ENCODE assay signal across 32 mouse cellular contexts in genomic region chr3:98613963-98614362, GRCm38 (mm10). TPM values are rescaled to one million over a fixed set of nuclear protein-coding genes. Genes with fewer than 3 reads are reported as not detected.
DNase-seq lines count a peak whose midpoint lies in the region; ATAC-seq and TF ChIP-seq lines count a peak whose summit lies in the region.
"Had no signal": no experiment of that assay in that cellular context is flagged by ENCODE, and none has a peak within 500 bp of the region (broad histone marks: within the 10 kb centered on the region; RNA-seq: fewer than 3 reads in every experiment).

No protein-coding gene starts in this region.

- H3K79me2 ChIP-seq in CH12.LX (replicated peaks; ENCODE audit: control insufficient read depth, extremely low read depth, insufficient read depth, poor library complexity, severe bottlenecking), result no peaks in the 10 kb centered on the region

- H3K36me3 ChIP-seq in kidney, embryonic 15.5 days, result no peaks in the 10 kb centered on the region
- H3K36me3 ChIP-seq in kidney, adult 2 months (ENCODE audit: control insufficient read depth, insufficient read depth, low read length), result no peaks in the 10 kb centered on the region
- H3K36me3 ChIP-seq in lung, postnatal 0 days (ENCODE audit: insufficient read depth, low read length), result no peaks in the 10 kb centered on the region
- H3K36me3 ChIP-seq in CH12.LX (replicated peaks in 1 of 2; ENCODE audit: control insufficient read depth in 1 of 2, insufficient read depth in 1 of 2, low read length in 1 of 2), result no peaks in the 10 kb centered on the region
- H3K36me3 ChIP-seq: embryonic facial prominence, embryonic 10.5 days; embryonic facial prominence, embryonic 13.5 days; forebrain, embryonic 12.5 days; forebrain, embryonic 15.5 days; heart, embryonic 13.5 days; hindbrain, embryonic 12.5 days; hindbrain, embryonic 15.5 days had no signal

- no peaks in the 10 kb centered on the region for H3K27me3 ChIP-seq in kidney, embryonic 15.5 days
- no peaks in the 10 kb centered on the region for H3K27me3 ChIP-seq in kidney, adult 2 months (replicated peaks; ENCODE audit: control insufficient read depth, insufficient read depth, low read length)
- H3K27me3 ChIP-seq in lung, postnatal 0 days (replicated peaks; ENCODE audit: insufficient read depth, low read length), result no peaks in the 10 kb centered on the region
- peaks cover 14% of the 10 kb centered on the region for H3K27me3 ChIP-seq in CH12.LX (replicated peaks)
- H3K27me3 ChIP-seq: embryonic facial prominence, embryonic 13.5 days; forebrain, embryonic 12.5 days; forebrain, embryonic 15.5 days; heart, embryonic 13.5 days; hindbrain, embryonic 12.5 days; hindbrain, embryonic 15.5 days had no signal

- no peak for TF ChIP-seq POLR2A in kidney, adult 2 months (IDR thresholded peaks at IDR 0.05; ENCODE audit: low read depth, low read length)
- TF ChIP-seq POLR2A in CH12.LX (IDR thresholded peaks at IDR 0.05; ENCODE audit: low read depth, low read length), result no peak

- DNase-seq in embryo, embryonic 11 days, result peak; percentile 2
- no peak for DNase-seq in embryo, embryonic 9.5 days (ENCODE audit: extremely low spot score)
- no peak for DNase-seq in kidney, adult 2 months
- DNase-seq in lung, postnatal 0 days (ENCODE audit: low spot score), result peak; percentile 4
- DNase-seq in lung, postnatal 25 days (ENCODE audit: low spot score), result no peak
- DNase-seq in CH12.LX (ENCODE audit: extremely low read depth), result peak; percentile 25
- no peak for DNase-seq in urinary bladder, postnatal 14 days (ENCODE audit: low spot score)
- DNase-seq: adrenal gland, adult 2 months; adrenal gland, postnatal 14 days; B cell, adult 2 months; cerebellum, adult 11 months; cerebellum, adult 2 months; cerebellum, adult 9-11 months; cerebellum, postnatal 25 days; gastrocnemius, postnatal 25 days; heart, adult 18-20 months; heart, postnatal 14 days had no signal

- peak; percentile 52 for ATAC-seq in kidney, embryonic 15.5 days (replicated peaks; ENCODE audit: low FRiP score)
- ATAC-seq in lung, postnatal 0 days, result no peak
- ATAC-seq: forebrain, embryonic 15.5 days had no signal

- dilution Hi-C loops in CH12.LX (cut with MboI; ENCODE audit: extremely low pct_ligation_motif_present, extremely low pct_unique_long_range_greater_than_20kb, low sequenced_read_pairs), result no loop called here

- H3K4me1 ChIP-seq in kidney, embryonic 15.5 days, result no peaks in the 10 kb centered on the region
- no peaks in the 10 kb centered on the region; the same call in 1 of the 2 replicates for H3K4me1 ChIP-seq in kidney, adult 2 months (ENCODE audit: control insufficient read depth, insufficient read depth, low read length)
- no peaks in the 10 kb centered on the region for H3K4me1 ChIP-seq in lung, postnatal 0 days (ENCODE audit: insufficient read depth, low read depth, low read length)
- no peaks in the 10 kb centered on the region for H3K4me1 ChIP-seq in CH12.LX (ENCODE audit: control insufficient read depth in 1 of 2, insufficient read depth in 2 of 2)
- H3K4me1 ChIP-seq: embryonic facial prominence, embryonic 10.5 days; embryonic facial prominence, embryonic 13.5 days; forebrain, embryonic 12.5 days; forebrain, embryonic 15.5 days; heart, embryonic 13.5 days; hindbrain, embryonic 12.5 days; hindbrain, embryonic 15.5 days had no signal

- in situ Hi-C loops in CH12.LX (cut with MboI; ENCODE audit: low pct_ligation_motif_present, low pct_unique_long_range_greater_than_20kb, low sequenced_read_pairs), result no loop called here

- H3K9ac ChIP-seq in kidney, embryonic 15.5 days, result no peak overlapping the region
- H3K9ac ChIP-seq in lung, postnatal 0 days (replicated peaks; ENCODE audit: low read depth), result no peak overlapping the region
- no peak overlapping the region for H3K9ac ChIP-seq in CH12.LX (ENCODE audit: insufficient read depth, low read depth)
- H3K9ac ChIP-seq: embryonic facial prominence, embryonic 13.5 days; forebrain, embryonic 12.5 days; forebrain, embryonic 15.5 days; heart, embryonic 13.5 days; hindbrain, embryonic 12.5 days; hindbrain, embryonic 15.5 days had no signal

- no peaks in the 10 kb centered on the region for H3K9me3 ChIP-seq in kidney, embryonic 15.5 days (replicated peaks)
- no peaks in the 10 kb centered on the region for H3K9me3 ChIP-seq in lung, postnatal 0 days (ENCODE audit: low read length)
- no peaks in the 10 kb centered on the region for H3K9me3 ChIP-seq in CH12.LX (replicated peaks; ENCODE audit: low read length)
- H3K9me3 ChIP-seq: embryonic facial prominence, embryonic 10.5 days; embryonic facial prominence, embryonic 13.5 days; forebrain, embryonic 12.5 days; forebrain, embryonic 15.5 days; heart, embryonic 13.5 days; hindbrain, embryonic 12.5 days; hindbrain, embryonic 15.5 days had no signal

- TF ChIP-seq EP300 in lung, postnatal 0 days (IDR thresholded peaks at IDR 0.05), result no peak
- TF ChIP-seq EP300 in CH12.LX (IDR thresholded peaks at IDR 0.05; ENCODE audit: low read length), result peak; percentile 56

- no peak overlapping the region for H3K4me3 ChIP-seq in kidney, embryonic 15.5 days (replicated peaks)
- H3K4me3 ChIP-seq in kidney, adult 2 months (ENCODE audit: insufficient read depth, low read depth, low read length), result no peak overlapping the region
- no peak overlapping the region for H3K4me3 ChIP-seq in lung, postnatal 0 days (ENCODE audit: low read depth, low read length)
- H3K4me3 ChIP-seq in CH12.LX (replicated peaks in 1 of 3; ENCODE audit: low read depth in 2 of 3, low read length in 2 of 3, poor library complexity in 1 of 3), result no peak overlapping the region
- H3K4me3 ChIP-seq: embryonic facial prominence, embryonic 10.5 days; embryonic facial prominence, embryonic 13.5 days; erythroblast, embryonic 14.5 days; forebrain, embryonic 12.5 days; forebrain, embryonic 15.5 days; heart, embryonic 13.5 days; hindbrain, embryonic 12.5 days; hindbrain, embryonic 15.5 days had no signal

- no peak overlapping the region for H3K4me2 ChIP-seq in kidney, embryonic 15.5 days
- H3K4me2 ChIP-seq in lung, postnatal 0 days (replicated peaks; ENCODE audit: low read depth, low read length), result no peak overlapping the region
- no peak overlapping the region for H3K4me2 ChIP-seq in CH12.LX (ENCODE audit: insufficient read depth, low read depth, poor library complexity, severe bottlenecking)
- H3K4me2 ChIP-seq: embryonic facial prominence, embryonic 13.5 days; forebrain, embryonic 12.5 days; forebrain, embryonic 15.5 days; heart, embryonic 13.5 days; hindbrain, embryonic 12.5 days; hindbrain, embryonic 15.5 days had no signal

- peak overlapping the region; percentile 78 for H3K27ac ChIP-seq in kidney, embryonic 15.5 days
- H3K27ac ChIP-seq in kidney, adult 2 months (ENCODE audit: insufficient read depth, low read depth, low read length), result no peak overlapping the region
- no peak overlapping the region for H3K27ac ChIP-seq in lung, postnatal 0 days (ENCODE audit: low read length)
- H3K27ac ChIP-seq in CH12.LX (ENCODE audit: insufficient read depth, low read depth), result no peak overlapping the region
- H3K27ac ChIP-seq: embryonic facial prominence, embryonic 10.5 days; embryonic facial prominence, embryonic 13.5 days; forebrain, embryonic 12.5 days; forebrain, embryonic 15.5 days; heart, embryonic 13.5 days; hindbrain, embryonic 12.5 days; hindbrain, embryonic 15.5 days had no signal

- TF ChIP-seq CTCF in kidney, adult 2 months (conservative IDR thresholded peaks at IDR 0.05; ENCODE audit: insufficient read depth, insufficient read length, low read depth, low read length), result no peak
- TF ChIP-seq CTCF in lung, postnatal 0 days (IDR thresholded peaks at IDR 0.05), result no peak
- no peak for TF ChIP-seq CTCF in CH12.LX (conservative IDR thresholded peaks at IDR 0.05 in 1 of 2, IDR thresholded peaks at IDR 0.05 in 1 of 2; ENCODE audit: low read depth in 2 of 2, low read length in 2 of 2)

- TF ChIP-seq RAD21 in CH12.LX (IDR thresholded peaks at IDR 0.05; ENCODE audit: low read depth, low read length), result no peak

TF ChIP-seq in CH12.LX, 34 proteins besides CTCF, POLR2A, EP300 and RAD21:
- TF ChIP-seq JUN (IDR thresholded peaks at IDR 0.05; ENCODE audit: insufficient read depth, low read depth, low read length) (0 out of 2 replicates have a peak, but pooled peaks have one; percentile 22), POLR2AphosphoS2 (IDR thresholded peaks at IDR 0.05; ENCODE audit: low read depth, low read length) (no peak), JUND (conservative IDR thresholded peaks at IDR 0.05; ENCODE audit: low read depth, low read length) (peak; percentile 52; the same call in 1 of the 2 replicates), ETS1 (conservative IDR thresholded peaks at IDR 0.05; ENCODE audit: low read depth, low read length) (peak; percentile 52; the same call in 1 of the 2 replicates)

RNA-seq across cellular contexts. Expression of gene Hsd3b5, which starts 16.1 kb away (rescaled TPM):
- polyA plus RNA-seq in kidney, embryonic 15.5 days (2015; fragmentation: Nextera tagmentation; extraction: Ambion mirVana), result not detected in 2 replicates
- polyA plus RNA-seq in kidney, adult 2 months (2012; rRNA removed), result 0.19 and 0.26 TPM in 2 replicates
- not detected in 2 replicates for polyA plus RNA-seq in lung, postnatal 0 days (2015; fragmentation: Nextera tagmentation; extraction: Ambion mirVana)
- total RNA-seq in CH12.LX (2012; rRNA removed) (not detected in 2 replicates), CH12.LX (2014; rRNA removed) (not detected in 2 replicates)
- polyA plus RNA-seq in CH12.LX (2012; ENCODE audit: insufficient read length, low read depth), result not detected in 2 replicates
- total RNA-seq: adrenal gland, adult 2 months; common myeloid progenitor, adult 5-6 weeks; gastrocnemius, adult 8-10 months; gastrocnemius, postnatal 25 days; heart, adult 18-20 months; heart, postnatal 14 days; hematopoietic stem cell, adult 5-6 weeks; MEL had no signal
- polyA plus RNA-seq: adrenal gland, adult 2 months; cerebellum, adult 2 months; embryonic facial prominence, embryonic 10.5 days; embryonic facial prominence, embryonic 13.5 days; erythroblast, embryonic 14.5 days; forebrain, embryonic 12.5 days; forebrain, embryonic 15.5 days; gonadal fat pad, adult 2 months; heart, embryonic 13.5 days; heart, embryonic 16.5 days; hindbrain, embryonic 12.5 days; hindbrain, embryonic 15.5 days had no signal

RNA-seq across cellular contexts. Expression of gene Gm10681, which starts 25.4 kb away (rescaled TPM):
- 49.8 and 57.4 TPM in 2 replicates for polyA plus RNA-seq in kidney, embryonic 15.5 days (2015; fragmentation: Nextera tagmentation; extraction: Ambion mirVana)
- 795 and 1,015 TPM in 2 replicates for polyA plus RNA-seq in kidney, adult 2 months (2012; rRNA removed)
- polyA plus RNA-seq in lung, postnatal 0 days (2015; fragmentation: Nextera tagmentation; extraction: Ambion mirVana), result not detected in 2 replicates
- not detected in 2 replicates for total RNA-seq in CH12.LX (2012; rRNA removed)
- total RNA-seq in CH12.LX (2014; rRNA removed), result not detected in 2 replicates
- polyA plus RNA-seq in CH12.LX (2012; ENCODE audit: insufficient read length, low read depth), result not detected in 2 replicates
- total RNA-seq: adrenal gland, adult 2 months; common myeloid progenitor, adult 5-6 weeks; gastrocnemius, adult 8-10 months; gastrocnemius, postnatal 25 days; heart, adult 18-20 months; heart, postnatal 14 days; hematopoietic stem cell, adult 5-6 weeks; MEL had no signal
- polyA plus RNA-seq: adrenal gland, adult 2 months; cerebellum, adult 2 months; embryonic facial prominence, embryonic 10.5 days; embryonic facial prominence, embryonic 13.5 days; erythroblast, embryonic 14.5 days; forebrain, embryonic 12.5 days; forebrain, embryonic 15.5 days; gonadal fat pad, adult 2 months; heart, embryonic 13.5 days; heart, embryonic 16.5 days; hindbrain, embryonic 12.5 days; hindbrain, embryonic 15.5 days had no signal

Comparison
In these comparisons a context has a peak if more than half of its experiments do, and no peak if none do; other contexts are left out.
1. DNase-seq: peak in embryo, embryonic 11 days (single experiment), lung, postnatal 0 days (single experiment) and CH12.LX (single experiment); none in embryo, embryonic 9.5 days (single experiment), kidney, adult 2 months (single experiment), lung, postnatal 25 days (single experiment) and urinary bladder, postnatal 14 days (single experiment).
2. RNA of gene Gm10681, which starts 25.4 kb away (polyA plus RNA-seq): 795 to 1,015 TPM in kidney, adult 2 months and 49.8 to 57.4 TPM in kidney, embryonic 15.5 days; not detected in lung, postnatal 0 days and not detected in CH12.LX; every median in the first group is over 10 times any median in the second.